Mouse (Mus musculus) hindbrain, embryonic 16.5 days (tissue): Measurements from ENCODE around the gene Zfp14. TPM values are rescaled to one million over a fixed set of nuclear protein-coding genes. Genes with fewer than 3 reads are reported as not detected.

Experiments
- ATAC-seq: fragments of 200-750 bp; cut with Nextera tagmentation; 2 replicates; pipeline ENCODE4 v1.8.0; 2017; ENCODE audit warnings: moderate TSS enrichment, moderate library complexity
- H3K27ac ChIP-seq: fragments of 300-500 bp; sonication (generic); 2 replicates; pipeline ENCODE4 v1.5.1; 2014; ENCODE audit warnings: low read depth, mild to moderate bottlenecking, control low read depth, low read length, moderate library complexity
- H3K27me3 ChIP-seq: fragments of 300-500 bp; sonication (generic); replicated peaks from 2 replicates; pipeline ENCODE4 v1.6.1; 2014; ENCODE audit warnings: low read length; ENCODE audit not compliant: control insufficient read depth, insufficient read depth
- H3K36me3 ChIP-seq: fragments of 300-500 bp; sonication (generic); 2 replicates; pipeline ENCODE4 v1.6.1; 2014; ENCODE audit warnings: mild to moderate bottlenecking, low read length, moderate library complexity, mixed read lengths; ENCODE audit not compliant: control insufficient read depth, insufficient read depth
- H3K4me1 ChIP-seq: fragments of 300-500 bp; sonication (generic); 2 replicates; pipeline ENCODE4 v1.6.1; 2014; ENCODE audit warnings: low read depth, low read length; ENCODE audit not compliant: control insufficient read depth, insufficient read depth
- H3K4me2 ChIP-seq: fragments of 300-500 bp; sonication (generic); 2 replicates; pipeline ENCODE4 v1.6.1; 2014; ENCODE audit warnings: mild to moderate bottlenecking, low read length, control low read depth, moderate library complexity
- H3K4me3 ChIP-seq: fragments of 300-500 bp; sonication (generic); 2 replicates; pipeline ENCODE4 v1.5.1; 2014; ENCODE audit warnings: mild to moderate bottlenecking, low read length, control low read depth, moderate library complexity
- H3K9ac ChIP-seq: fragments of 300-500 bp; sonication (generic); 2 replicates; pipeline ENCODE4 v1.6.1; 2014; ENCODE audit warnings: low read depth, mild to moderate bottlenecking, control low read depth, low read length, moderate library complexity
- H3K9me3 ChIP-seq: fragments of 300-500 bp; sonication (generic); 2 replicates; pipeline ENCODE4 v1.6.1; 2014; ENCODE audit warnings: mild to moderate bottlenecking, low read length, moderate library complexity; ENCODE audit not compliant: control insufficient read depth
- WGBS: fragments of 180-500 bp; shearing (Covaris S2); extraction: QIAGEN DNeasy Blood & Tissue Kit; methylation state at CpG from one replicate; pipeline ENCODE4 v1.1.7; 2014; 5-methylcytosine and 5-hydroxymethylcytosine counted together
- polyA plus RNA-seq: library from polyadenylated mRNA; unstranded; fragments of >200 nt; fragmentation: Nextera tagmentation; extraction: Ambion mirVana; gene quantifications from 2 replicates; pipeline ENCODE4 v1.2.1, GENCODE M21; 2015

Zfp14 gene
- polyA plus RNA-seq, 1 experiment from 2014 or later = 11.9 TPM

DNA sequence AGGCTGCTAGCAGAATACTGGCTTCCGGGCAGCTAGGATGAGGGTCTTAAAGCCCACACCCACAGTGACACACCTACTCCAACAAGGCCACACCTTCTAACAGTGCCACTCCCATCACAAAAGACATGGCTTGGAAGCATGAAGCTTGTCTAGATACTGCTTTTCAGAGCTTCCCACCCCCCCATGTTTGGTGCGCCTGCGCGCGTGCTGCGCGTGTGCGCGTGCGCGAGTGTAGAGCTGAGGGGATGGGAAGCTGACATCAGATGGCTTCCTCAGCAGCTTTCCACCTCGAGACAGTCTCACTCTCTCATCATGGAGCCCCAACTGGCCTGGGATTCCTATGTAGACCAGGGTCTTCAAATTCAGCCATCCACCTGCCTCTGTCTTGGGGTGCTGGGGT lies 16.8 kb downstream of the Zfp14 start:
- WGBS = 95% methylated on average over 12 of the region's 12 CpGs
- no peak for ATAC-seq
- Histone ChIP-seq H3K4me3 (no peak overlapping the region), H3K9ac (no peak overlapping the region), H3K9me3 (no peaks in the 10 kb centered on the region), H3K27me3 (no peaks in the 10 kb centered on the region), H3K27ac (no peak overlapping the region), H3K4me1 (no peaks in the 10 kb centered on the region), H3K4me2 (no peak overlapping the region), H3K36me3 (peaks cover 28% of the 10 kb centered on the region)

DNA sequence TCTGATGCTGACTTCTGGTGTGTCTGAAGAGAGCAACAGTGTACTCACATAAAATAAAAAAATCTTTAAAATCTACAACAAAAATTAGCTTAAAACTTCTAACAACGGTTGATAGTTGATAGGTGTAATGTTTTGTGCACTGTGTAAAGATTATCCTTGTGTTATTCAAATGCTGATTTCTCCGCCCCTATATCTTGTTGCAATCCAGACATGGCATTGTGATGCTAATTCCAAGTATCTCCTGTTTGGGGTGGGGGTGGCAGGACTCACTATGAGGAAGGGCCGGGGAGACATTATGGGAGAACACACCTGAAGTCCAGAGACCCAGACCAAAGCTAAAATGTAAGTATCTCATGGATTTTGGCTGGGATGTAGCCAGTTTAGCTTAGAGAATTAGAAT lies 19.8 kb downstream of the Zfp14 start:
- WGBS = 75% methylated on average over 3 of the region's 3 CpGs
- Histone ChIP-seq H3K4me3 (no peak overlapping the region), H3K36me3 (peaks cover 3% of the 10 kb centered on the region), H3K4me2 (no peak overlapping the region), H3K27me3 (no peaks in the 10 kb centered on the region), H3K9ac (no peak overlapping the region), H3K9me3 (no peaks in the 10 kb centered on the region), H3K4me1 (no peaks in the 10 kb centered on the region), H3K27ac (no peak overlapping the region)
- no peak for ATAC-seq

DNA sequence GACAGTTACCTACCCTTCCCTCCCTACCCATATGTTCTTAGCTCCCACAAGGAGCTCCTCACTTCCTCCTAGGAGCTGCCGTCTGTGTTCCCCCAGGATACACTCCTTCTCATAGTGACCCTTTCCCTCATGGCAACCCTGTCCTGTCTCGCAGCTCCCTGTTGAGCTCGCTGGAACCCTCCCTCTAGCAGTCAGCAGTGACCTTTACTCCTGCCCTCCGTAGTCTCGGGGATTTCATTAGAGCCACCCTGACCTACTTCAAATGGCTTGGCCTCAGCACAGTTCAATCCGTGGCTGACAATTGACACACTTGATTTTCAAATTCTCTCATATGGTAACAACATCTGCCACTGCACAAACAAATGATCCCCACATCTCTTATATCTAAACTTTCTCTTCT lies 20.5 kb downstream of the Zfp14 start:
- 29% methylated on average over 6 of the region's 6 CpGs for whole genome bisulfite sequencing
- Histone ChIP-seq H3K4me3 (no peak overlapping the region), H3K4me1 (no peaks in the 10 kb centered on the region), H3K36me3 (peaks cover 3% of the 10 kb centered on the region; the same call in 1 of the 2 replicates), H3K27me3 (no peaks in the 10 kb centered on the region), H3K4me2 (no peak overlapping the region), H3K27ac (no peak overlapping the region), H3K9ac (no peak overlapping the region), H3K9me3 (no peaks in the 10 kb centered on the region)
- ATAC-seq = no peak

DNA sequence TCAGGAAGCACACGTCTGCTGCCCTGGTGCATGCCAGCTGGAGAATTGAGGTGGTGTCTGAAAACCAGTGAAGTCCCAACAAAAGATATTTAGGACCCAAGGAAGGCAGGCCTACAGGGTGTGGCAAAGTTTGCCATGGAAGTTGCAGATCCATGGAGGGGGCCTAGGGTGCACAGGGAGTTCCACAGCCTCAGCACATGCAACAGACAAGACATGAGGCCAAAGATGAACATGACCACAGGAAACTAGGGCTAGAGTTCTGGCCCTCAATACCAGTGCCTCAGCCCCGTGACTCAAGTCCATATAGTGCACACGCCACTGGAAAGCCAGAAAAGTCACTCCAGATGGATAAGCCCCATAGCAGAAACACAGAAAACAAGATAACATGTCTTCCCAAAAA lies 22.6 kb downstream of the Zfp14 start:
- no peak overlapping the region for H3K27ac ChIP-seq
- ATAC-seq = no peak
- H3K36me3 ChIP-seq = peaks cover 15% of the 10 kb centered on the region
- no peaks in the 10 kb centered on the region for H3K27me3 ChIP-seq
- no peak overlapping the region for H3K4me3 ChIP-seq
- H3K4me1 ChIP-seq = no peaks in the 10 kb centered on the region
- H3K9me3 ChIP-seq = no peaks in the 10 kb centered on the region
- no peak overlapping the region for H3K9ac ChIP-seq
- WGBS = 95% methylated on average over 3 of the region's 3 CpGs
- no peak overlapping the region for H3K4me2 ChIP-seq

DNA sequence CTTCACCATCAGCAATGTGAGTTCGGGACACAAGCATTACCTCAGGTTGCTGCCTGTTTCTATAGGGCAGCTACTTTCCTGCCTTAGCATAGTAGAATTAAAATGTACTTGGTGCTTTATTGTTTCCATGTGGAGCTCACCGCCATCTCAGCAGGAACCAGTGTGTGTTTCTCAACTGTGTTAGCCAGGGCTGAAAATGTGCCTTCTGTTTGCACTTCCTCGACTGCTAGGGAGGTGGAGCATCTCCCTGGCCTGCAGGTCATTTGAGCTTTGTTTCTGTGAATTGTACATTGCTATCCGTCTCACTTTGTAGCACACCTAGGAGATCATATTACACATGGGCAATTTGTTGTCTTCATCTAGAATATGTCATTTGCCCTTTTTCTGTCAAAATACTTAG lies 23.8 kb downstream of the Zfp14 start:
- Histone ChIP-seq H3K4me2 (no peak overlapping the region), H3K4me1 (no peaks in the 10 kb centered on the region), H3K9me3 (no peaks in the 10 kb centered on the region), H3K4me3 (no peak overlapping the region), H3K36me3 (peaks cover 26% of the 10 kb centered on the region), H3K9ac (no peak overlapping the region), H3K27me3 (no peaks in the 10 kb centered on the region), H3K27ac (no peak overlapping the region)
- ATAC-seq = no peak
- 77% methylated on average over 4 of the region's 4 CpGs for WGBS

DNA sequence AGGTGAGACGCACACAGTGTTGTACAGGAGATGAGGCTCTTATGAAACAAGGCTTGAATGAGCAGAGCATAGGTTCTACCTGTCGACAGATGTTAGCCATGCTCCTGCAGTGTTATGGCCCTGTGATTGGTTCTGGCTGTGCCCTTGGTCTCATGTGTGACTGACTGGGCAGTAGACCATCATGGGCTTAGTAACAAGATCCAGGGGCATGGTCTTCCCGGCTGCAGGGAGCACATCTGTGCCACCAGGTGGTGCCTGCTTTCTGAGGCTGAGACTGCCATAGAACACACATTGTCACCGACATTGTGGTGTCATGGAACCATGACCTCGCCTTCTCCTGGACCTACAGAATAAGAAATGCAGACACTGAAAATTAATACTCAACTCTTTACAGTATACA lies 25.8 kb downstream of the Zfp14 start:
- 85% methylated on average over 5 of the region's 5 CpGs for WGBS
- H3K27ac ChIP-seq = no peak overlapping the region
- H3K9me3 ChIP-seq = no peaks in the 10 kb centered on the region
- H3K4me1 ChIP-seq = no peaks in the 10 kb centered on the region
- no peak overlapping the region for H3K4me3 ChIP-seq
- no peak for ATAC-seq
- H3K27me3 ChIP-seq = no peaks in the 10 kb centered on the region
- no peak overlapping the region for H3K4me2 ChIP-seq
- peaks cover 28% of the 10 kb centered on the region for H3K36me3 ChIP-seq
- no peak overlapping the region for H3K9ac ChIP-seq

DNA sequence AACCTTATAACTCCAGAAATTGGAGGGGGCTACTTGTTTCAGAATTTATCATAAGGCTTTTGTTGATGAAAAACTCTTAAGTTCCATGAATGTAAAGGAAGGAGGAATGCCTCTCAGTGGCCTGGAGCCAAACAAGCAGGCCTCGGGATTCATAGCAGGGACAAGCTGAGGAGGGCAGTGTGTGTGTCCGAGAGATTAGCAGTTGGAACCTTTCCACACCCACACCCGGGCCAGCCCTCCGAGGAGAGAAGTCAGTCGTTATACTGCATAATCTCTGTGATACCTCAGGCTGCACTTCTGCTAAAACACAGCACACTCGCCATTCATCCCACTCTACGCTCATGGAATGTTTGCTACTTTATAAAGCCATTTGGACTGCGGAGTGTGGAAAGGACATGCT lies 27.4 kb downstream of the Zfp14 start:
- Histone ChIP-seq H3K4me2 (no peak overlapping the region), H3K36me3 (peaks cover 28% of the 10 kb centered on the region), H3K4me3 (no peak overlapping the region), H3K9me3 (no peaks in the 10 kb centered on the region), H3K9ac (no peak overlapping the region), H3K4me1 (no peaks in the 10 kb centered on the region), H3K27ac (no peak overlapping the region), H3K27me3 (no peaks in the 10 kb centered on the region)
- no peak for ATAC-seq
- WGBS = 90% methylated on average over 8 of the region's 8 CpGs

DNA sequence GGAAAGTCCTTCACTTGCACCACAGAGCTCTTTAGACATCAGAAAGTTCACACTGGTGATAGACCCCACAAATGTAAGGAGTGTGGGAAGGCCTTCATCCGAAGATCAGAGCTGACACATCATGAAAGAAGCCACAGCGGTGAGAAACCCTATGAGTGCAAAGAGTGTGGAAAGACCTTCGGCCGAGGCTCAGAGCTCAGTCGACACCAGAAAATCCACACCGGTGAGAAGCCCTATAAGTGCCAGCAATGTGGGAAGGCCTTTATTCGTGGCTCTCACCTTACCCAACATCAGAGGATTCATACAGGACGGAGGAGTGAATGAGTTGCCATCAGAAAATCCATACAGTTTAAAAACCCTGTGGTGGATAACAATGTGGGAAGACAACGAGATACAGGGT lies 27.9 kb downstream of the Zfp14 start:
- H3K9ac ChIP-seq = no peak overlapping the region
- no peaks in the 10 kb centered on the region for H3K9me3 ChIP-seq
- no peak overlapping the region for H3K4me3 ChIP-seq
- ATAC-seq = no peak
- H3K4me2 ChIP-seq = no peak overlapping the region
- H3K36me3 ChIP-seq = peaks cover 31% of the 10 kb centered on the region
- WGBS = 98% methylated on average over 9 of the region's 9 CpGs
- H3K27ac ChIP-seq = no peak overlapping the region
- no peaks in the 10 kb centered on the region for H3K27me3 ChIP-seq
- no peaks in the 10 kb centered on the region for H3K4me1 ChIP-seq

DNA sequence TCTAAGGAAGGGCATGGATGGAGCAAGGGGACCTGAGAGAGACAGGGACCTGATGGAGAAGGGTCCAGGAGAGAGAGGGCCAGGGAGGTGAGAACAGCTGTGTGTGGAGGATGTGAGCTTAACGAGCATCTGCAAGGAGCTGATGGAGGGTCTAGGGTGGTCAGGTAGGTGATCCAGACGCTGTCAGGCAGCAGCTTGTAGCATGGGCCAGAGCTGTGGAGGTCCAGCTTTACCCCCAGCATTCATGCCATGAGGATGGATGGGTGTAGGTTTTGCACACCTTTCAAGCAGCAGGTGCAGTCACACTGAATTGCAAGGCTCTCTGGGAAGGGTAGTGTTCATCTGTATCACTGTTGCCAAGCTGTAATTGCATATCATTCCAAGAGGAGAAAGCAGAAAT lies 31.6 kb downstream of the Zfp14 start:
- no peak overlapping the region for H3K9ac ChIP-seq
- no peak overlapping the region for H3K4me3 ChIP-seq
- H3K27me3 ChIP-seq = no peaks in the 10 kb centered on the region
- no peaks in the 10 kb centered on the region for H3K4me1 ChIP-seq
- H3K27ac ChIP-seq = no peak overlapping the region
- H3K4me2 ChIP-seq = no peak overlapping the region
- no peak for ATAC-seq
- WGBS = 87% methylated on average over 2 of the region's 2 CpGs
- no peaks in the 10 kb centered on the region for H3K9me3 ChIP-seq
- peaks cover 35% of the 10 kb centered on the region for H3K36me3 ChIP-seq

DNA sequence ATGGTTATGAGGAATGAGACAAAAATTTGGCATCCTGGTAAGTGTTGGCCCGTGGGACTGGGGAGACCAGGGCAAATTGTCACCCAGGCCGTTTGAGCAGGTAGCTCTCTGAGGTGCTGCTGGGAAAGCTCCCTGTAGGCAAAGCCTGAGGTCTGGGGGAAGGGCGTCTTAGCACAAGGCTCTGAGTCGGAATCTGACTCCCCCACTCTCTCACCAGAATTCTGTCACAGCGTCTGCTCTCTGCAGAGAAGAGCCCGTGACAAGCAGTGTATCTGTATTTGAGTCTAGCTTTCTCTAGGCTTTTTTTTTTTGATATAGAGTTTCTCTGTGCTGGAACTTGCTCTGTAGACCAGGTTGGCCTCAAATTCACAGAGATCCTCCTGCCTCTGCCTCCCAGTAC lies 34.0 kb downstream of the Zfp14 start:
- no peaks in the 10 kb centered on the region for H3K27me3 ChIP-seq
- peaks cover 20% of the 10 kb centered on the region for H3K36me3 ChIP-seq
- ATAC-seq = no peak
- no peak overlapping the region for H3K4me2 ChIP-seq
- 90% methylated on average over 6 of the region's 6 CpGs for WGBS
- H3K27ac ChIP-seq = no peak overlapping the region
- no peak overlapping the region for H3K4me3 ChIP-seq
- no peak overlapping the region for H3K9ac ChIP-seq
- H3K4me1 ChIP-seq = no peaks in the 10 kb centered on the region; the same call in 1 of the 2 replicates
- no peaks in the 10 kb centered on the region for H3K9me3 ChIP-seq
